Comparison of ENCODE assay signal across 16 mouse cellular contexts in genomic region chr13:109502796-109503195, GRCm38 (mm10).
DNase-seq lines count a peak whose midpoint lies in the region; ATAC-seq lines count a peak whose summit lies in the region.
"Had no signal": no experiment of that assay in that cellular context is flagged by ENCODE, and none has a peak within 500 bp of the region (broad histone marks: within the 10 kb centered on the region; RNA-seq: fewer than 3 reads in every experiment).

No protein-coding gene starts in this region.

- no peak overlapping the region for H3K27ac ChIP-seq in intestine, embryonic 15.5 days
- no peak overlapping the region for H3K27ac ChIP-seq in liver, embryonic 11.5 days (ENCODE audit: low read depth, low read length)
- no peak overlapping the region for H3K27ac ChIP-seq in forebrain, embryonic 12.5 days
- no peak overlapping the region for H3K27ac ChIP-seq in embryonic facial prominence, embryonic 10.5 days (replicated peaks)
- H3K27ac ChIP-seq: forebrain, embryonic 13.5 days; hindbrain, embryonic 14.5 days; limb, embryonic 13.5 days had no signal

- peak; percentile 97 for ATAC-seq in intestine, embryonic 15.5 days
- peak; percentile 23; the same call in 1 of the 2 replicates for ATAC-seq in liver, embryonic 11.5 days (replicated peaks; ENCODE audit: low FRiP score)
- ATAC-seq in forebrain, embryonic 12.5 days (ENCODE audit: low FRiP score), result no peak
- ATAC-seq: forebrain, embryonic 13.5 days had no signal

- no peaks in the 10 kb centered on the region for H3K36me3 ChIP-seq in intestine, embryonic 15.5 days
- H3K36me3 ChIP-seq in liver, embryonic 11.5 days (ENCODE audit: control insufficient read depth, insufficient read depth, low read length), result no peaks in the 10 kb centered on the region
- no peaks in the 10 kb centered on the region for H3K36me3 ChIP-seq in forebrain, embryonic 12.5 days (replicated peaks)
- H3K36me3 ChIP-seq in embryonic facial prominence, embryonic 10.5 days (replicated peaks), result no peaks in the 10 kb centered on the region
- H3K36me3 ChIP-seq: limb, embryonic 13.5 days had no signal

- H3K27me3 ChIP-seq in intestine, embryonic 15.5 days (replicated peaks), result no peaks in the 10 kb centered on the region
- H3K27me3 ChIP-seq in liver, embryonic 11.5 days (replicated peaks; ENCODE audit: control insufficient read depth, insufficient read depth, low read length), result no peaks in the 10 kb centered on the region
- no peaks in the 10 kb centered on the region for H3K27me3 ChIP-seq in forebrain, embryonic 12.5 days
- no peaks in the 10 kb centered on the region for H3K27me3 ChIP-seq in embryonic facial prominence, embryonic 10.5 days (replicated peaks; ENCODE audit: low read depth, poor library complexity, severe bottlenecking)
- H3K27me3 ChIP-seq: CH12.LX; forebrain, embryonic 13.5 days; limb, embryonic 13.5 days had no signal

- H3K4me2 ChIP-seq in intestine, embryonic 15.5 days (replicated peaks), result no peak overlapping the region
- no peak overlapping the region for H3K4me2 ChIP-seq in liver, embryonic 11.5 days
- no peak overlapping the region for H3K4me2 ChIP-seq in forebrain, embryonic 12.5 days
- H3K4me2 ChIP-seq: forebrain, embryonic 13.5 days; hindbrain, embryonic 14.5 days; limb, embryonic 13.5 days had no signal

- no peak overlapping the region for H3K4me3 ChIP-seq in intestine, embryonic 15.5 days (replicated peaks)
- H3K4me3 ChIP-seq in liver, embryonic 11.5 days (ENCODE audit: low read depth, low read length), result no peak overlapping the region
- no peak overlapping the region for H3K4me3 ChIP-seq in forebrain, embryonic 12.5 days (replicated peaks)
- no peak overlapping the region for H3K4me3 ChIP-seq in embryonic facial prominence, embryonic 10.5 days
- H3K4me3 ChIP-seq: forebrain, embryonic 13.5 days; limb, embryonic 13.5 days had no signal

- no peak overlapping the region for H3K9ac ChIP-seq in intestine, embryonic 15.5 days
- H3K9ac ChIP-seq in liver, embryonic 11.5 days (ENCODE audit: low read depth, low read length), result no peak overlapping the region
- no peak overlapping the region for H3K9ac ChIP-seq in forebrain, embryonic 12.5 days
- H3K9ac ChIP-seq: forebrain, embryonic 13.5 days; hindbrain, embryonic 14.5 days; limb, embryonic 13.5 days had no signal

- DNase-seq in kidney, adult 9 months, result peak; percentile 38
- no peak for DNase-seq in liver, embryonic 11.5 days (ENCODE audit: low spot score)
- DNase-seq in lung, postnatal 4 days, result peak; percentile 21 to 28
- DNase-seq in embryonic facial prominence, embryonic 10.5 days (ENCODE audit: low spot score), result no peak
- DNase-seq in T-cell, adult 2 months (ENCODE audit: low spot score), result no peak
- DNase-seq: adrenal gland, postnatal 14 days; cerebellum, adult 11 months; gastrocnemius, postnatal 25 days; layer of hippocampus, postnatal 36 days; thymus, postnatal 4 days had no signal

- WGBS in intestine, embryonic 15.5 days, result 51% methylated on average over 7 of the region's 7 CpGs
- WGBS in liver, embryonic 11.5 days, result 62% methylated on average over 7 of the region's 7 CpGs
- 86% methylated on average over 7 of the region's 7 CpGs for WGBS in forebrain, embryonic 12.5 days
- WGBS in embryonic facial prominence, embryonic 10.5 days, result 82% methylated on average over 7 of the region's 7 CpGs

- no peaks in the 10 kb centered on the region for H3K9me3 ChIP-seq in intestine, embryonic 15.5 days
- H3K9me3 ChIP-seq in liver, embryonic 11.5 days (ENCODE audit: control insufficient read depth, low read length), result no peaks in the 10 kb centered on the region
- H3K9me3 ChIP-seq in forebrain, embryonic 12.5 days, result no peaks in the 10 kb centered on the region
- no peaks in the 10 kb centered on the region for H3K9me3 ChIP-seq in embryonic facial prominence, embryonic 10.5 days
- H3K9me3 ChIP-seq: forebrain, embryonic 13.5 days; limb, embryonic 13.5 days had no signal

- H3K4me1 ChIP-seq in intestine, embryonic 15.5 days (replicated peaks), result no peaks in the 10 kb centered on the region
- no peaks in the 10 kb centered on the region for H3K4me1 ChIP-seq in liver, embryonic 11.5 days (replicated peaks; ENCODE audit: control insufficient read depth, insufficient read depth, low read length)
- H3K4me1 ChIP-seq in forebrain, embryonic 12.5 days, result no peaks in the 10 kb centered on the region
- peaks cover 10% of the 10 kb centered on the region; the same call in 1 of the 2 replicates for H3K4me1 ChIP-seq in embryonic facial prominence, embryonic 10.5 days
- H3K4me1 ChIP-seq: forebrain, embryonic 13.5 days had no signal

Comparison
In these comparisons a context has a peak if more than half of its experiments do, and no peak if none do; other contexts are left out.
1. DNase-seq: peak in kidney, adult 9 months (single experiment) and lung, postnatal 4 days (2 of 2); none in liver, embryonic 11.5 days (single experiment), embryonic facial prominence, embryonic 10.5 days (single experiment) and T-cell, adult 2 months (single experiment).